Mouse (Mus musculus) testis, adult 2 months (tissue): ENCODE data around the gene Wscd1.

Experiments used
- CTCF ChIP-seq: fragments of 200-500 bp; IDR thresholded peaks from 2 replicates; pipeline ENCODE4 v1.5.1; 2012; ENCODE audit warnings: low read depth, mild to moderate bottlenecking, inconsistent platforms, low read length, moderate library complexity; ENCODE audit not compliant: control insufficient read depth, insufficient read depth, insufficient replicate concordance
- POLR2A ChIP-seq: fragments of 200-500 bp; IDR thresholded peaks from 2 replicates; pipeline ENCODE4 v1.6.1; 2012; ENCODE audit warnings: low read depth, mild to moderate bottlenecking, inconsistent platforms, low read length, moderate library complexity; ENCODE audit not compliant: control insufficient read depth

DNA sequence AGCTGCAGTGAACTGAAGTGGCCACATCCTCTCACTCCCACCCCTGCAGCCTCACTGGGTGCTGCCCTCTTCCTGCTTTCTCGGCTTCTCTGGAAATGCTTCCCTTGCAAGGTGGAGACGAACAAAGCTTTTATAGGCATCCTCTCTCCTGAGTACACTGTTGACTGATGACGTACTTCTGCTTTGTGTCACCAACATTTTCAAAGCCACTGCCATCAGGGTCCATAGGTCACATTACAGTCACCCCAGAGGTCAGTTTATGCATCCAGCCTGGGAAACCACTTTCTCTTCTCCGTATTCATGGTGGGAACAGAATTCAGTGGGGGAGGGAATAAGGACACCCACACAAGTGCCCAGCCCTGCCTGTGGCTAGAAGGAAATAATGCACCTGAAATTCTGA lies 23.1 kb downstream of the Wscd1 start:
- TF ChIP-seq CTCF (no peak), POLR2A (no peak)
